Mouse (Mus musculus) liver, embryonic 15.5 days (tissue): ENCODE results near the gene Marc2. TPM values are rescaled to one million over a fixed set of nuclear protein-coding genes. Genes with fewer than 3 reads are reported as not detected.

Experiments
- ATAC-seq: fragments of 200-750 bp; cut with Nextera tagmentation; 2 replicates; pipeline ENCODE4 v1.8.0; 2017; ENCODE audit warnings: moderate number of reproducible peaks, mild to moderate bottlenecking, moderate library complexity; ENCODE audit not compliant: insufficient read depth
- H3K27ac ChIP-seq: fragments of 300-500 bp; sonication (generic); replicated peaks from 2 replicates; pipeline ENCODE4 v1.5.1; 2015; ENCODE audit warnings: mild to moderate bottlenecking, inconsistent platforms
- H3K27me3 ChIP-seq: fragments of 300-500 bp; sonication (generic); 2 replicates; pipeline ENCODE4 v1.6.1; 2015; ENCODE audit warnings: mild to moderate bottlenecking, inconsistent platforms
- H3K36me3 ChIP-seq: fragments of 300-500 bp; sonication (generic); replicated peaks from 2 replicates; pipeline ENCODE4 v1.6.1; 2015; ENCODE audit warnings: moderate library complexity, mild to moderate bottlenecking, inconsistent platforms
- H3K4me1 ChIP-seq: fragments of 300-500 bp; sonication (generic); replicated peaks from 2 replicates; pipeline ENCODE4 v1.6.1; 2015; ENCODE audit warnings: inconsistent platforms
- H3K4me2 ChIP-seq: fragments of 300-500 bp; sonication (generic); 2 replicates; pipeline ENCODE4 v1.6.1; 2015; ENCODE audit warnings: moderate library complexity, mild to moderate bottlenecking, inconsistent platforms
- H3K4me3 ChIP-seq: fragments of 300-500 bp; sonication (generic); replicated peaks from 2 replicates; pipeline ENCODE4 v1.5.1; 2015; ENCODE audit warnings: mild to moderate bottlenecking, inconsistent platforms
- H3K9ac ChIP-seq: fragments of 300-500 bp; sonication (generic); 2 replicates; pipeline ENCODE4 v1.6.1; 2015; ENCODE audit warnings: moderate library complexity, mild to moderate bottlenecking, inconsistent platforms
- H3K9me3 ChIP-seq: fragments of 300-500 bp; sonication (generic); replicated peaks from 2 replicates; pipeline ENCODE4 v1.6.1; 2016; ENCODE audit warnings: inconsistent platforms
- WGBS: fragments of 180-500 bp; shearing (Covaris S2); methylation state at CpG from one replicate; pipeline ENCODE4 v1.1.7; 2015; ENCODE audit warnings: mixed read lengths; ENCODE audit not compliant: insufficient replicate concordance; 5-methylcytosine and 5-hydroxymethylcytosine counted together
- polyA plus RNA-seq: library from polyadenylated mRNA; unstranded; fragments of >200 nt; fragmentation: Nextera tagmentation; extraction: Ambion mirVana; gene quantifications from 2 replicates; pipeline ENCODE4 v1.2.1, GENCODE M21; 2015

The Marc2 gene
- polyA plus RNA-seq, 1 experiment from 2014 or later = 210 TPM

GRCm38 (mm10) chr1:184832211-184832610, 14.0 kb downstream of the Marc2 start:
- no peak overlapping the region for H3K27ac ChIP-seq
- ATAC-seq = no peak

DNA sequence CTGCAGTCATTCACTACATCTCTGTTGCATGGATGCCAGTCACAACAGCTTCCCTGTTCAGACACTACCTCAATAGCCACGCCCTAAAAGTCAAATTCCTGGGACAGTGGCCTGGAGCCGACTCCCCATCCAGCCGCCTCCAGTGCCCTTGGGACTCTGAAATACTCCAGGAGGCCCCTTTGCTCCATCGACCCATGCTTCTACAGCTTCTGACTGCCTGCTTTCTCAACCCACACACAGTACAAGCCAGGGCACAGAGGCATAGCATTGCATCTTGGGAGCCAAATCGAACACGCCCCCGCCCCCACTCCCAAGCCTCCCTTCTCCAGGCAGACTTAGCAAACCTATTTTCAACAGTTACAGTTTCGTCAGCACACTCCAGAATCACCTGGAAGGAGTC, 16.4 kb downstream of the Marc2 start:
- peaks cover 58% of the 10 kb centered on the region for H3K36me3 ChIP-seq
- WGBS = 78% methylated on average over 8 of the region's 8 CpGs
- no peak overlapping the region for H3K9ac ChIP-seq
- no peak overlapping the region for H3K4me3 ChIP-seq
- no peak overlapping the region for H3K4me2 ChIP-seq
- H3K9me3 ChIP-seq = no peaks in the 10 kb centered on the region
- peaks cover 14% of the 10 kb centered on the region for H3K4me1 ChIP-seq
- H3K27me3 ChIP-seq = no peaks in the 10 kb centered on the region
- ATAC-seq = no peak
- H3K27ac ChIP-seq = no peak overlapping the region

More at GRCm38 (mm10) chr1:184832211-184832610, 14.0 kb downstream of the Marc2 start:
- WGBS = 78% methylated on average over 10 of the region's 10 CpGs
- 0 out of 2 replicates have a peak, but pooled peaks cover 7% of the 10 kb centered on the region for H3K4me1 ChIP-seq
- no peaks in the 10 kb centered on the region for H3K9me3 ChIP-seq
- no peak overlapping the region for H3K9ac ChIP-seq
- H3K4me2 ChIP-seq = no peak overlapping the region
- no peak overlapping the region for H3K4me3 ChIP-seq
- H3K27me3 ChIP-seq = no peaks in the 10 kb centered on the region
- H3K36me3 ChIP-seq = peaks cover 79% of the 10 kb centered on the region

- Histone ChIP-seq H3K4me1 (peaks cover 19% of the 10 kb centered on the region), H3K9ac (no peak overlapping the region), H3K36me3 (peaks cover 42% of the 10 kb centered on the region), H3K27ac (peak overlapping the region; percentile 69), H3K27me3 (no peaks in the 10 kb centered on the region), H3K4me3 (no peak overlapping the region), H3K4me2 (peak overlapping the region; percentile 23; the same call in 1 of the 2 replicates), H3K9me3 (no peaks in the 10 kb centered on the region)
- ATAC-seq = peak; percentile 26; the same call in 1 of the 2 replicates
- WGBS = 59% methylated on average over 23 of the region's 23 CpGs
Observed at GRCm38 (mm10) chr1:184827175-184827701, 19.0 kb downstream of the Marc2 start.

DNA sequence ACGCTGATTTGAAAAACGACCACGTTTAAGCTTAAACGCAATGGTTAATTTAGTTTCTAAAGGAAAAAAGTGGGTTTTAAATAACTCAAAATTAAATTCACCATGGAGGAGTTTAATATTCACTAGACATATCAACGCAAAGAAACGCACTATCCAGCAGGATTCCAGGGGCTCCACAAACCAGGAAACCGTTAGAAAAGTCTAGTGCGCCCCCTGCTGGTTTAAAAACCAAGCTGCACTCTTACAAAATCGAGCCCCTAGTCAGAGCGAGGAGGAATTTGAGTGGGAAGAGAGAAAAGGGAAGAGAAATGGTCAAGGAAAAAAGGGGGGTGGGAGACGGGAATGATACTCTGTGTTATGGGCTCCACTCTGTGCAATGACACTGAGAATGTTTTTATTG, 21.2 kb downstream of the Marc2 start:
- no peak overlapping the region for H3K4me3 ChIP-seq
- no peak for ATAC-seq
- H3K27me3 ChIP-seq = no peaks in the 10 kb centered on the region
- peak overlapping the region; percentile 45; the same call in 1 of the 2 replicates for H3K4me2 ChIP-seq
- H3K9me3 ChIP-seq = no peaks in the 10 kb centered on the region
- 23% methylated on average over 11 of the region's 11 CpGs for WGBS
- peaks cover 19% of the 10 kb centered on the region for H3K4me1 ChIP-seq
- peaks cover 36% of the 10 kb centered on the region for H3K36me3 ChIP-seq
- no peak overlapping the region for H3K27ac ChIP-seq
- H3K9ac ChIP-seq = no peak overlapping the region

- Histone ChIP-seq H3K27me3 (no peaks in the 10 kb centered on the region), H3K27ac (peak overlapping the region; percentile 38; the same call in 1 of the 2 replicates), H3K9ac (no peak overlapping the region), H3K36me3 (peaks cover 35% of the 10 kb centered on the region), H3K4me1 (peaks cover 19% of the 10 kb centered on the region), H3K4me3 (no peak overlapping the region), H3K4me2 (peak overlapping the region; percentile 45), H3K9me3 (no peaks in the 10 kb centered on the region)
- peak; percentile 71 for ATAC-seq
- WGBS = 8% methylated on average over 12 of the region's 12 CpGs
Observed at GRCm38 (mm10) chr1:184824439-184824851, 21.8 kb downstream of the Marc2 start.

DNA sequence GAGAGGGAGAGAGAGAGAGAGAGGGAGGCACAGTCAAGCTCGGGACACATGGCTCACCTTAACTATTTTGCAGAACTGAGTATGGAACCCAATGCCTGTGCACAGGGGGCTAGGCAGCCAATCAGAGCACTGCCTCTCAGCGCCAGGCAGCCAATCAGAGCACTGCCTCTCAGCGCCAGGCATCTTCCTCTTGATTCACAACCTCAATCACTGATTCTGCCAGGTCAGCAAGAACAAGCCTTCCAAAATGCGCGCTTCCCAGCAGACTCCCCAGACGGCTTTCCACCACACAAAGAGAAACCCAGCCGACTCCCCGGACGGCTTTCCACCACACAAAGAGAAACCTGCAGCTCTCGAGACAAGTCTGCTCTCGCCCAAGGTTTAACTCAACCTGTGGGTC, 23.6 kb downstream of the Marc2 start:
- 63% methylated on average over 11 of the region's 11 CpGs for WGBS
- Histone ChIP-seq H3K36me3 (peaks cover 41% of the 10 kb centered on the region), H3K27ac (no peak overlapping the region)

GRCm38 (mm10) chr1:184817768-184818167, 28.5 kb downstream of the Marc2 start:
- Histone ChIP-seq H3K36me3 (peaks cover 67% of the 10 kb centered on the region), H3K4me2 (no peak overlapping the region), H3K4me1 (no peaks in the 10 kb centered on the region), H3K9ac (no peak overlapping the region), H3K4me3 (no peak overlapping the region), H3K27me3 (no peaks in the 10 kb centered on the region), H3K27ac (no peak overlapping the region), H3K9me3 (no peaks in the 10 kb centered on the region)
- WGBS = 68% methylated on average over 6 of the region's 6 CpGs
- no peak for ATAC-seq

More for the DNA sequence above, 23.6 kb downstream of the Marc2 start:
- no peak for ATAC-seq
- Histone ChIP-seq H3K4me1 (peaks cover 19% of the 10 kb centered on the region), H3K4me2 (no peak overlapping the region), H3K4me3 (no peak overlapping the region), H3K27me3 (no peaks in the 10 kb centered on the region), H3K9ac (no peak overlapping the region), H3K9me3 (no peaks in the 10 kb centered on the region)

DNA sequence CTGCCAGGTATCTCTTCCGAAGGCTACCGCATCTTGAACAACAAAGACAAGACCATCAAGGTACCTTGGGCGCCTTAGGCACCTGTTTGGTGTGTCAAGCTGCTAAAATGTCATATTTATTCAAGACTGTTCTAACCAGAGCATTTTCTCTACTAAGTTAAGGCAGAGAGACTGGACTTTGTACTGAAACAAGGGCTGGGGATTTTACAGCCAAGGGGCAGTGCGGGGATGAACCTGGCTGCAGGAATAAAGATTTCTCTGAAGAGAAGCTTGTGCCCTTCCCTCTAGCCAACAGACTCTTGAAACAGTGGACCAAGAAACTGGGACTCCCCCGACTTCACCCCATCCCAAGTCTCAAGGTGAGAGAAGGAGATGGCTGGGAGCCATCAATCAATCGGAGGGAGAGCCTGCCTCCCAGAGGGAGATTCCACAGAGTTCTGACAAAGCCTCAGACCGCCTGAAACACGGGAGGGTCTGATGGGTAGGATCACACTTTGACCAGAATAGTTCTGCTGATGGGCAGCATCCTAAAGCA, 34.5 kb downstream of the Marc2 start:
- 0 out of 2 replicates have a peak overlapping the region, but pooled peaks have one; percentile 46 for H3K4me2 ChIP-seq
- H3K9ac ChIP-seq = no peak overlapping the region
- no peaks in the 10 kb centered on the region for H3K9me3 ChIP-seq
- peaks cover 16% of the 10 kb centered on the region for H3K4me1 ChIP-seq
- peak overlapping the region; percentile 14; the same call in 1 of the 2 replicates for H3K27ac ChIP-seq
- H3K27me3 ChIP-seq = peaks cover 18% of the 10 kb centered on the region
- H3K4me3 ChIP-seq = no peak overlapping the region
- peaks cover 25% of the 10 kb centered on the region; the same call in 1 of the 2 replicates for H3K36me3 ChIP-seq
- 62% methylated on average over 8 of the region's 8 CpGs for WGBS
- no peak for ATAC-seq

GRCm38 (mm10) chr1:184810780-184811575, 35.3 kb downstream of the Marc2 start, which contains the start of gene Marc1:
TSS of gene Marc1 (minus strand) at chr1:184811313.
- WGBS = 16% methylated on average over 52 of the region's 52 CpGs
- ATAC-seq = peak; percentile 62
- Histone ChIP-seq H3K4me2 (peak within 1 kb of the TSS; percentile 46), H3K9ac (no peak within 1 kb of the TSS), H3K4me1 (peaks cover 20% of the 10 kb centered on the region), H3K36me3 (peaks cover 18% of the 10 kb centered on the region; the same call in 1 of the 2 replicates), H3K9me3 (no peaks in the 10 kb centered on the region), H3K27me3 (peaks cover 18% of the 10 kb centered on the region), H3K27ac (peak within 1 kb of the TSS; percentile 64), H3K4me3 (peak within 1 kb of the TSS; percentile 52)

DNA sequence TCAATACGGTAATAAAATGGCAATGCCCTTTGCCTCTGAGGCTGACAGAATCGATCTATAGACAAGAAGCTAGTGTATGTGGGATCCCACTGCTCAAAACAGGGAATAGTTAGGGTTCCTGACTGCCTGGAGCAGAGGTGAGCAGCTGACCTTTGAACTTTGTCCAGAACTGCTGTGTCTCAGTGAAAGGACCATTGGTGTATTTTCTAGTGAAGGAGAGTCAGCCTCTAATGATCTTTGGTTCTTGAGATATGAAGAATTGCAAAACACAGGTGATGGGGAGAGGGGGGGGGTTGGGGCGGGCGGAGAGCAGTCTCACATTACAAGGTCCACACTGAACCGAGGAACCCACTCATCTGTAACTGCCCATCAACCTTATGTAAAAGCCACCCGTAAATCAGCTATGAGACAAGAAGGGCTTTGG, 36.7 kb downstream of the Marc2 start:
- Histone ChIP-seq H3K4me2 (peak overlapping the region; percentile 46), H3K27me3 (peaks cover 18% of the 10 kb centered on the region), H3K4me1 (peaks cover 20% of the 10 kb centered on the region), H3K9me3 (no peaks in the 10 kb centered on the region), H3K27ac (peak overlapping the region; percentile 65), H3K4me3 (peak overlapping the region; percentile 52), H3K9ac (no peak overlapping the region), H3K36me3 (peaks cover 12% of the 10 kb centered on the region; the same call in 1 of the 2 replicates)
- WGBS = 58% methylated on average over 6 of the region's 6 CpGs
- ATAC-seq = peak; percentile 35
